Mouse (Mus musculus) midbrain, embryonic 10.5 days (tissue): ENCODE results near the gene Sox13. TPM values are rescaled to one million over a fixed set of nuclear protein-coding genes. Genes with fewer than 3 reads are reported as not detected.

Experiments
- DNase-seq: peaks from one replicate; pipeline ENCODE4 v3.0.0-alpha.2; 2017; ENCODE audit warnings: low spot score
- H3K27ac ChIP-seq: fragments of 300-500 bp; sonication (generic); replicated peaks from 2 replicates; pipeline ENCODE4 v1.5.1; 2016; ENCODE audit warnings: mild to moderate bottlenecking
- H3K27me3 ChIP-seq: fragments of 300-500 bp; sonication (generic); 2 replicates; pipeline ENCODE4 v1.6.1; 2016; ENCODE audit warnings: low read depth, mild to moderate bottlenecking; ENCODE audit not compliant: poor library complexity, severe bottlenecking
- H3K36me3 ChIP-seq: fragments of 300-500 bp; sonication (generic); 2 replicates; pipeline ENCODE4 v1.6.1; 2016; ENCODE audit warnings: mild to moderate bottlenecking, moderate library complexity
- H3K4me1 ChIP-seq: fragments of 300-500 bp; sonication (generic); 2 replicates; pipeline ENCODE4 v1.6.1; 2016
- H3K4me3 ChIP-seq: fragments of 300-500 bp; sonication (generic); 2 replicates; pipeline ENCODE4 v1.5.1; 2016; ENCODE audit warnings: mild to moderate bottlenecking, moderate library complexity
- H3K9me3 ChIP-seq: fragments of 300-500 bp; sonication (generic); replicated peaks from 2 replicates; pipeline ENCODE4 v1.6.1; 2016; ENCODE audit warnings: mild to moderate bottlenecking
- WGBS: fragments of 180-500 bp; shearing (Covaris S2); methylation state at CpG from one replicate; pipeline ENCODE4 v1.1.7; 2016; 5-methylcytosine and 5-hydroxymethylcytosine counted together
- polyA plus RNA-seq: library from polyadenylated mRNA; unstranded; fragments of >200 nt; fragmentation: Nextera tagmentation; extraction: Ambion mirVana; gene quantifications from 2 replicates; pipeline ENCODE4 v1.2.1, GENCODE M21; 2016

Gene Sox13
- polyA plus RNA-seq, 1 experiment from 2014 or later: 28.5 TPM

GRCm38 (mm10) chr1:133386209-133386608 is 38.0 kb downstream of the Sox13 start:
- Histone ChIP-seq H3K27me3 (peaks cover 28% of the 10 kb centered on the region), H3K4me3 (peak overlapping the region; percentile 18; the same call in 1 of the 2 replicates), H3K9me3 (0 out of 2 replicates have a peak, but pooled peaks cover under 1% of the 10 kb centered on the region), H3K4me1 (peaks cover 60% of the 10 kb centered on the region), H3K27ac (peak overlapping the region; percentile 84), H3K36me3 (peaks cover 98% of the 10 kb centered on the region)
- peak; percentile 64 for DNase-seq
- 26% methylated on average over 11 of the region's 11 CpGs for WGBS

- peak; percentile 85 for DNase-seq
- peaks cover 28% of the 10 kb centered on the region for H3K27me3 ChIP-seq
- peaks cover 64% of the 10 kb centered on the region for H3K4me1 ChIP-seq
- H3K36me3 ChIP-seq: peaks cover 92% of the 10 kb centered on the region
- peak overlapping the region; percentile 18; the same call in 1 of the 2 replicates for H3K4me3 ChIP-seq
- peak overlapping the region; percentile 84 for H3K27ac ChIP-seq
- 34% methylated on average over 9 of the region's 9 CpGs for WGBS
- H3K9me3 ChIP-seq: no peaks in the 10 kb centered on the region
Observed at GRCm38 (mm10) chr1:133385506-133385905, 38.7 kb downstream of the Sox13 start.

GRCm38 (mm10) chr1:133383157-133383783 is 40.9 kb downstream of the Sox13 start:
- no peak for DNase-seq
- Histone ChIP-seq H3K27ac (peak overlapping the region; percentile 76), H3K27me3 (peaks cover 17% of the 10 kb centered on the region), H3K4me3 (no peak overlapping the region), H3K4me1 (peaks cover 64% of the 10 kb centered on the region), H3K36me3 (peaks cover 70% of the 10 kb centered on the region), H3K9me3 (no peaks in the 10 kb centered on the region)
- 92% methylated on average over 14 of the region's 14 CpGs for WGBS

- WGBS: 65% methylated on average over 12 of the region's 12 CpGs
- Histone ChIP-seq H3K4me3 (no peak overlapping the region), H3K27me3 (peaks cover 11% of the 10 kb centered on the region; the same call in 1 of the 2 replicates), H3K9me3 (no peaks in the 10 kb centered on the region), H3K4me1 (peaks cover 58% of the 10 kb centered on the region), H3K27ac (peak overlapping the region; percentile 76), H3K36me3 (peaks cover 63% of the 10 kb centered on the region)
- no peak for DNase-seq
Observed at GRCm38 (mm10) chr1:133382552-133383155, 41.5 kb downstream of the Sox13 start.

GRCm38 (mm10) chr1:133382008-133382407 is 42.2 kb downstream of the Sox13 start:
- 10% methylated on average over 9 of the region's 9 CpGs for WGBS
- no peak overlapping the region for H3K4me3 ChIP-seq
- peaks cover 7% of the 10 kb centered on the region; the same call in 1 of the 2 replicates for H3K27me3 ChIP-seq
- no peaks in the 10 kb centered on the region for H3K9me3 ChIP-seq
- H3K27ac ChIP-seq: peak overlapping the region; percentile 76
- peaks cover 57% of the 10 kb centered on the region for H3K36me3 ChIP-seq
- peak; percentile 88 for DNase-seq
- H3K4me1 ChIP-seq: peaks cover 51% of the 10 kb centered on the region

GRCm38 (mm10) chr1:133380347-133381065 is 43.7 kb downstream of the Sox13 start:
- peak; percentile 37 for DNase-seq
- H3K4me1 ChIP-seq: peaks cover 47% of the 10 kb centered on the region

GRCm38 (mm10) chr1:133379986-133380320 is 44.2 kb downstream of the Sox13 start:
- Histone ChIP-seq H3K9me3 (no peaks in the 10 kb centered on the region), H3K4me3 (no peak overlapping the region), H3K4me1 (peaks cover 44% of the 10 kb centered on the region), H3K27me3 (no peaks in the 10 kb centered on the region), H3K27ac (peak overlapping the region; percentile 61), H3K36me3 (peaks cover 36% of the 10 kb centered on the region)
- no peak for DNase-seq
- WGBS: 75% methylated on average over 3 of the region's 3 CpGs

More at GRCm38 (mm10) chr1:133380347-133381065, 43.7 kb downstream of the Sox13 start:
- Histone ChIP-seq H3K27ac (no peak overlapping the region), H3K4me3 (no peak overlapping the region), H3K36me3 (peaks cover 42% of the 10 kb centered on the region), H3K9me3 (no peaks in the 10 kb centered on the region), H3K27me3 (no peaks in the 10 kb centered on the region)
- WGBS: 76% methylated on average over 14 of the region's 14 CpGs

GRCm38 (mm10) chr1:133379254-133379985 is 44.8 kb downstream of the Sox13 start:
- Histone ChIP-seq H3K27me3 (no peaks in the 10 kb centered on the region), H3K4me1 (peaks cover 44% of the 10 kb centered on the region), H3K27ac (peak overlapping the region; percentile 61), H3K36me3 (peaks cover 31% of the 10 kb centered on the region), H3K9me3 (no peaks in the 10 kb centered on the region), H3K4me3 (no peak overlapping the region)
- DNase-seq: no peak
- WGBS: 60% methylated on average over 10 of the region's 10 CpGs

- Histone ChIP-seq H3K4me1 (peaks cover 43% of the 10 kb centered on the region), H3K27ac (no peak overlapping the region), H3K9me3 (no peaks in the 10 kb centered on the region), H3K36me3 (peaks cover 12% of the 10 kb centered on the region), H3K27me3 (no peaks in the 10 kb centered on the region), H3K4me3 (no peak overlapping the region)
- no peak for DNase-seq
- 91% methylated on average over 5 of the region's 5 CpGs for WGBS
Observed at GRCm38 (mm10) chr1:133377547-133377946, 46.6 kb downstream of the Sox13 start.

GRCm38 (mm10) chr1:133375696-133376346 is 48.4 kb downstream of the Sox13 start:
- Histone ChIP-seq H3K4me1 (peaks cover 46% of the 10 kb centered on the region), H3K36me3 (no peaks in the 10 kb centered on the region; the same call in 1 of the 2 replicates), H3K27ac (no peak overlapping the region), H3K27me3 (peaks cover 1% of the 10 kb centered on the region; the same call in 1 of the 2 replicates), H3K9me3 (no peaks in the 10 kb centered on the region), H3K4me3 (no peak overlapping the region)
- no peak for DNase-seq
- WGBS: 78% methylated on average over 10 of the region's 10 CpGs

- H3K27ac ChIP-seq: peak overlapping the region; percentile 33; the same call in 1 of the 2 replicates
- 76% methylated on average over 8 of the region's 8 CpGs for WGBS
- H3K4me3 ChIP-seq: no peak overlapping the region
- no peaks in the 10 kb centered on the region for H3K9me3 ChIP-seq
- H3K27me3 ChIP-seq: peaks cover 27% of the 10 kb centered on the region
- no peak for DNase-seq
- no peaks in the 10 kb centered on the region for H3K36me3 ChIP-seq
- peaks cover 50% of the 10 kb centered on the region for H3K4me1 ChIP-seq
Observed at GRCm38 (mm10) chr1:133372113-133372512, 52.1 kb downstream of the Sox13 start.

GRCm38 (mm10) chr1:133371431-133371830 is 52.7 kb downstream of the Sox13 start:
- H3K4me1 ChIP-seq: peaks cover 53% of the 10 kb centered on the region
- no peak overlapping the region for H3K4me3 ChIP-seq
- H3K36me3 ChIP-seq: no peaks in the 10 kb centered on the region
- no peak for DNase-seq
- H3K27ac ChIP-seq: peak overlapping the region; percentile 47; the same call in 1 of the 2 replicates
- peaks cover 33% of the 10 kb centered on the region for H3K27me3 ChIP-seq
- whole genome bisulfite sequencing: 87% methylated on average over 6 of the region's 6 CpGs
- H3K9me3 ChIP-seq: no peaks in the 10 kb centered on the region
